Mouse (Mus musculus): ENCODE data around the gene Lrch4.

Gene Lrch4

GRCm38 (mm10) chr5:137647827-137648601 lies 19.1 kb downstream of the Lrch4 start:
- in situ Hi-C loops (cut with MboI; ENCODE audit: unreplicated experiment in 2 of 2) = no loop called here

GRCm38 (mm10) chr5:137649251-137649650 lies 20.3 kb downstream of the Lrch4 start:
- in situ Hi-C loops (cut with MboI; ENCODE audit: unreplicated experiment in 2 of 2) = no loop called here

GRCm38 (mm10) chr5:137649669-137650571 lies 21.0 kb downstream of the Lrch4 start:
- in situ Hi-C loops (cut with MboI; ENCODE audit: unreplicated experiment in 2 of 2) = loop anchor here (5.0 to 10.0 kb wide), 7 partner anchors 58 to 533 kb away; partner anchors contain the start of genes Epo (in 2 of the 2), Gnb2 (in 2 of the 2), Pilrb2 (in 1 of the 2) and Pop7 (in 1 of the 2)

- in situ Hi-C loops (cut with MboI; ENCODE audit: unreplicated experiment in 2 of 2) = loop anchor here (5.0 to 10.0 kb wide), 7 partner anchors 60 to 535 kb away; partner anchors contain the start of genes Epo (in 2 of the 2), Gnb2 (in 2 of the 2), Pilrb2 (in 1 of the 2) and Pop7 (in 1 of the 2)
Measured at GRCm38 (mm10) chr5:137652474-137652873, 23.6 kb downstream of the Lrch4 start.

GRCm38 (mm10) chr5:137653366-137653765 lies 24.4 kb downstream of the Lrch4 start:
- in situ Hi-C loops (cut with MboI; ENCODE audit: unreplicated experiment in 2 of 2) = loop anchor here (5.0 to 10.0 kb wide), 7 partner anchors 61 to 536 kb away; partner anchors contain the start of genes Epo (in 2 of the 2), Gnb2 (in 2 of the 2), Pilrb2 (in 1 of the 2) and Pop7 (in 1 of the 2)

- in situ Hi-C loops (cut with MboI; ENCODE audit: unreplicated experiment in 2 of 2) = loop anchor here (5.0 to 10.0 kb wide), 7 partner anchors 62 to 537 kb away; partner anchors contain the start of genes Epo (in 2 of the 2), Gnb2 (in 2 of the 2), Pilrb2 (in 1 of the 2) and Pop7 (in 1 of the 2)
Measured at GRCm38 (mm10) chr5:137654746-137655145, 25.8 kb downstream of the Lrch4 start.

GRCm38 (mm10) chr5:137656977-137657376 lies 28.1 kb downstream of the Lrch4 start:
- in situ Hi-C loops (cut with MboI; ENCODE audit: unreplicated experiment in 2 of 2) = loop anchor here in 1 of 2 experiments (10.0 kb wide), 2 partner anchors 152 to 218 kb away; partner anchors contain the start of genes Pilrb2 and Pop7

- in situ Hi-C loops (cut with MboI; ENCODE audit: unreplicated experiment in 2 of 2) = no loop called here
Measured at GRCm38 (mm10) chr5:137660064-137660688, 31.3 kb downstream of the Lrch4 start.

GRCm38 (mm10) chr5:137663057-137663456 lies 34.1 kb downstream of the Lrch4 start:
- in situ Hi-C loops (cut with MboI; ENCODE audit: unreplicated experiment in 2 of 2) = no loop called here

- in situ Hi-C loops (cut with MboI; ENCODE audit: unreplicated experiment in 2 of 2) = no loop called here
Measured at GRCm38 (mm10) chr5:137668971-137669370, 40.0 kb downstream of the Lrch4 start.

GRCm38 (mm10) chr5:137670240-137670639 lies 41.3 kb downstream of the Lrch4 start:
- in situ Hi-C loops (cut with MboI; ENCODE audit: unreplicated experiment in 2 of 2) = no loop called here

GRCm38 (mm10) chr5:137671443-137672240 lies 42.7 kb downstream of the Lrch4 start:
- in situ Hi-C loops (cut with MboI; ENCODE audit: unreplicated experiment in 2 of 2) = no loop called here

GRCm38 (mm10) chr5:137672361-137672760 lies 43.4 kb downstream of the Lrch4 start:
- in situ Hi-C loops (cut with MboI; ENCODE audit: unreplicated experiment in 2 of 2) = no loop called here

GRCm38 (mm10) chr5:137673015-137673414 lies 44.1 kb downstream of the Lrch4 start:
- in situ Hi-C loops (cut with MboI; ENCODE audit: unreplicated experiment in 2 of 2) = no loop called here

GRCm38 (mm10) chr5:137674786-137675185 lies 45.9 kb downstream of the Lrch4 start:
- in situ Hi-C loops (cut with MboI; ENCODE audit: unreplicated experiment in 2 of 2) = no loop called here

- in situ Hi-C loops (cut with MboI; ENCODE audit: unreplicated experiment in 2 of 2) = no loop called here
Measured at GRCm38 (mm10) chr5:137677859-137678258, 48.9 kb downstream of the Lrch4 start.

- in situ Hi-C loops (cut with MboI; ENCODE audit: unreplicated experiment in 2 of 2) = no loop called here
Measured at GRCm38 (mm10) chr5:137678736-137679135, 49.8 kb downstream of the Lrch4 start.

GRCm38 (mm10) chr5:137679726-137680125 lies 50.8 kb downstream of the Lrch4 start:
- in situ Hi-C loops (cut with MboI; ENCODE audit: unreplicated experiment in 2 of 2) = no loop called here

GRCm38 (mm10) chr5:137682526-137682925 lies 53.6 kb downstream of the Lrch4 start:
- in situ Hi-C loops (cut with MboI; ENCODE audit: unreplicated experiment in 2 of 2) = no loop called here

All from v-Abl transformed pro-B cells (cell line).